Mouse (Mus musculus) brown adipose tissue, adult 24 weeks (tissue): ENCODE data around the gene Gm49337. TPM values are rescaled to one million over a fixed set of nuclear protein-coding genes. Genes with fewer than 3 reads are reported as not detected.
A peak's percentile ranks its signal among the peaks of the same experiment; 100 is the strongest.

Experiments used
- H3K27ac ChIP-seq: fragments of 200-500 bp; replicated peaks from 2 replicates; pipeline ENCODE4 v1.5.1; 2012; ENCODE audit warnings: low read depth, mild to moderate bottlenecking, low read length
- H3K4me1 ChIP-seq: fragments of 200-500 bp; 2 replicates; pipeline ENCODE4 v1.6.1; 2012; ENCODE audit warnings: low read length, mixed read lengths; ENCODE audit not compliant: control insufficient read depth, insufficient read depth, insufficient read length
- H3K4me3 ChIP-seq: fragments of 200-500 bp; 2 replicates; pipeline ENCODE4 v1.5.1; 2012; ENCODE audit warnings: low read depth, mild to moderate bottlenecking, low read length, moderate library complexity; ENCODE audit not compliant: insufficient read depth
- polyA plus RNA-seq: library from polyadenylated mRNA; stranded (reverse); fragments of >200 nt; gene quantifications from 2 replicates; pipeline ENCODE4 v1.2.4, GENCODE M21; 2012; ENCODE audit not compliant: missing spikeins, insufficient read depth, insufficient read length

Gm49337 gene
- polyA plus RNA-seq, 1 experiment: not detected

- peak overlapping the region; percentile 88 for H3K27ac ChIP-seq
- H3K4me3 ChIP-seq: peak overlapping the region; percentile 92
- H3K4me1 ChIP-seq: peaks cover 5% of the 10 kb centered on the region; the same call in 1 of the 2 replicates
These were observed 22.9 kb upstream of the Gm49337 start for GRCm38 (mm10) chr4:116150156-116150861.

DNA sequence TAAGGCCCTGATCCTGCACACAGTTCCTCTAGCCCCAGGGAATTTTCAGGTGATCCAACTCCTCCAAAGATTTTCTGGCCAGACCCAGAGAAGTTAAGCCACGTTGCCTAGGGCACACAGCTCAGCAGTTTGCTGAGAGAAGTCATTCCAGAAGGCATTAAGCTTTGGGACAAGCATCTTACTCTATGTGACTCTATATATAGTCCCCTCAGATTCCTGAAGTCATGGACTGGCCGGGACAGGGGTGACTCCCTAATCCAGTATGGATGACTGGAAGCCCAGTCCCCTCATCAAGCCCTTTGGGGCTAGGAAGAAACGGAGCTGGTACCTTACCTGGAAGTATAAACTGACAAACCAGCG lies 22.3 kb upstream of the Gm49337 start:
- H3K4me3 ChIP-seq: peak overlapping the region; percentile 92
- H3K27ac ChIP-seq: peak overlapping the region; percentile 84
- peaks cover 5% of the 10 kb centered on the region; the same call in 1 of the 2 replicates for H3K4me1 ChIP-seq

DNA sequence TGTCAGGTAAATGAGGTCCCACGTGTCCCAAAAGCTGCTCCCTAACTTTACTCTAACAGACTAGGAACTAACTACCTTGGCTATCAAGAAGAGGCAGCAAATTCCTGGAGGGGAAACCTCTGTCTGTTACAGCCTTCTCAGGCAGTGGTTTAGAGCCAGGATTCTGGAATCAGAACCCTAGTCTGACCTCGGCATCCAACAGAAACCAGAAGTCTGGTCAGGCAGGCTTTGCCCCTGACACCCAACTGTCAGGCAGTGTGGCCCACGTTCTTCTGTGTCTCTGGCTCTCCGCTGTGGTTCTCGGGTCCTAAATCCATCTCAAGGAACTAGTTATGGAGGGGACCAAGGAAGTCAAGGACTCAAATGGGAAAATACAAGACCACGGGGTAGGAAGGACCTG lies 21.9 kb upstream of the Gm49337 start, which contains the start of gene Lurap1:
TSS of gene Lurap1 (minus strand) at position 101 of the 400 bp plus-strand sequence.
- Histone ChIP-seq H3K4me1 (peaks cover 5% of the 10 kb centered on the region; the same call in 1 of the 2 replicates), H3K27ac (peak within 1 kb of the TSS; percentile 88), H3K4me3 (peak within 1 kb of the TSS; percentile 92)

- no peak overlapping the region for H3K4me3 ChIP-seq
- no peak overlapping the region for H3K27ac ChIP-seq
- peaks cover 5% of the 10 kb centered on the region; the same call in 1 of the 2 replicates for H3K4me1 ChIP-seq
These were observed 20.5 kb upstream of the Gm49337 start for GRCm38 (mm10) chr4:116152702-116153101.

DNA sequence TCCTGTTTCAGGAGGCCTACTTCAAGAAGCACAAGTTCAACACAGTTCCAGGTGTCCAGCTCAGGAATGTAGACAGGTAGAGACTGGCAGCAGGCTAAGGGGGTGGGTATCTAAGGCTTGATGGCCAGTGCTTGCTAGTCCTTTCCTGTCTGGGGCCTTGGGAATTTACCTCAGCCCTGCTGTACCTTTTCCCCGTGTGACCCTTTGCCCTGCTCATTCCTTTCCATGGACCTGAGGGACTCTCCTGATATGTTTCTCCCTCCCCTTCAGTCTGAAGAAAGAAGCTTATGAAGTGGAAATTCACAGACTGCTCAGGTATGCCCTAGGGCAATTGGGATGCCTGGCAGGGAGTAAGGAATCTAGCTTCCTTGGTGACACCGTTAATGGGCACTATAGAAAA lies 15.3 kb upstream of the Gm49337 start:
- no peak overlapping the region for H3K4me3 ChIP-seq
- no peaks in the 10 kb centered on the region for H3K4me1 ChIP-seq
- no peak overlapping the region for H3K27ac ChIP-seq

DNA sequence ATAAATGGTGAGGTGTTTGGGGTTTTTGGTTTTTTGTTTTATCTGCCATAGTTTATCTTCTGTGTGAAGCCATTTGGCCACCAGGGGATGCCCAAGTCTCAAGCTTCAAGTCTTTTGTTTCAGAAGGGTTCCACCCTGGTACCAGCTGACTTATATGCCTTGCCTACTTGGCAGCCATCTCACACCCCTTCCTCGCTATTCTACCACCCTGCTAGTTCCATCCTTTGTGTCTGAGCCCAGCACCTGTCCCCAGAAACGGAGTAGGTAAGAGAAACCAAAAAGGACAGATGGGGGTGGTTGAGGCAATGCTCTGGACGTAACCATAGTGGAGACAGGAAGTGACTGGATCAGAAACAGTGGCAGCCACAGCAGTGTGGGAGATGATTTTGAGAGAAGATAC lies 13.3 kb upstream of the Gm49337 start:
- no peaks in the 10 kb centered on the region for H3K4me1 ChIP-seq
- H3K4me3 ChIP-seq: no peak overlapping the region
- H3K27ac ChIP-seq: no peak overlapping the region

- H3K4me1 ChIP-seq: no peaks in the 10 kb centered on the region
- H3K4me3 ChIP-seq: no peak overlapping the region
- no peak overlapping the region for H3K27ac ChIP-seq
These were observed 12.4 kb upstream of the Gm49337 start for GRCm38 (mm10) chr4:116160769-116161168.

DNA sequence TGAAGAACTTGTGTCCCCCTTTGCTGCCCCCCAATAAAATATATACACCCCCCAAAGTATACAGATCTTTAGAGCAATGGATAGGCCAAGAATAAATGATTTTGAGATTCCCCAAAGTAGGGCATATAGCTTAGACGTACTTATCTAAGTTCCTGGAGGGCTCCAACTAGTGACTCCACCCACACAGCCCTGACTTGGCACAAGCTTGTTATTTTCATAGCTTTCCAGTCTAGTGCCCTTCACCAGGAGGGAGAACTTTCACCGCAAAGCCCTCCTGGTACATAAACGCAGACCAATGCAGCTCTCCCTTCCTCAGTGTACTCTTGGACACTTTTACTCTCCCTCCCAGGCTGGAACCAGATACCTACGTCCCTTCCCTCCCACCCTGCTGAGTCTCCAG lies 11.0 kb upstream of the Gm49337 start:
- Histone ChIP-seq H3K27ac (no peak overlapping the region), H3K4me1 (no peaks in the 10 kb centered on the region), H3K4me3 (no peak overlapping the region)

DNA sequence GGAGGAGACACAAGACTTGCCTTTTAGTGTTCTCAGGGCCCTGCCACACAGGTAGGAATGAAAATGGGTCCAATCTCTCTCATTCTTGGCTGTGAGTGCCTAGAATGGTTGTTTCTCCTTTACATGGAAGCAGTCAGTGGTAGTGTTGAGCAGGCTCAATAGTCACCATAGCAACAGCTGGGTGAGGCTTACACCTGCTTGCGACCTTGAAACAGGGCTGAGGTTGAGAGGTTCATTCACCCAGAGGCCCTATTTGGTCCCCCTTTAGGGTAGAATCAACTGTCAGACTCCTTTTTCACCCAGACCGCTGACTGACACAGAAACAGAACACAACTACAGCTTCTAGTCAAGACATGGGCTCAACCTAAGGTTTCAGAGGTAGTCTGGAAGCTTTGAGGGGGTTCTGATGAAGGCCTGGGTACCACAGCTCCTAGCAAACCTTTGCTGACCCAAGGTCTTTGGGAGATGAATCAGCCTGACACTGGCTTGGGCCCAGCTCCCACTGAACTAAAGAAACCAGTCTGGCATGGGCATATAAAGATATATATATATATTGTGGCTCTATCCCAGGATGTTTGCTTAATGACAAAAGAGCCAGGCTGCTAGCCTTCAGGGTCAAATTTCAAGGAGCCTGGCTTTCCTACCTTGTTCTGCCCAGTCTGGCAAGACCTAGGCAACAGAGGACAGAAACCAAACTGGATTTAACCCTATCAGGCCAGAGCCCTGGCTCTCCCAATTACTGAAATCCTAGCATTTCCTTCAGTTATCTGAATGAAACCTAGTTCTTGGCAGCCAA lies 8.2 kb upstream of the Gm49337 start:
- Histone ChIP-seq H3K27ac (no peak overlapping the region), H3K4me1 (no peaks in the 10 kb centered on the region), H3K4me3 (no peak overlapping the region)

DNA sequence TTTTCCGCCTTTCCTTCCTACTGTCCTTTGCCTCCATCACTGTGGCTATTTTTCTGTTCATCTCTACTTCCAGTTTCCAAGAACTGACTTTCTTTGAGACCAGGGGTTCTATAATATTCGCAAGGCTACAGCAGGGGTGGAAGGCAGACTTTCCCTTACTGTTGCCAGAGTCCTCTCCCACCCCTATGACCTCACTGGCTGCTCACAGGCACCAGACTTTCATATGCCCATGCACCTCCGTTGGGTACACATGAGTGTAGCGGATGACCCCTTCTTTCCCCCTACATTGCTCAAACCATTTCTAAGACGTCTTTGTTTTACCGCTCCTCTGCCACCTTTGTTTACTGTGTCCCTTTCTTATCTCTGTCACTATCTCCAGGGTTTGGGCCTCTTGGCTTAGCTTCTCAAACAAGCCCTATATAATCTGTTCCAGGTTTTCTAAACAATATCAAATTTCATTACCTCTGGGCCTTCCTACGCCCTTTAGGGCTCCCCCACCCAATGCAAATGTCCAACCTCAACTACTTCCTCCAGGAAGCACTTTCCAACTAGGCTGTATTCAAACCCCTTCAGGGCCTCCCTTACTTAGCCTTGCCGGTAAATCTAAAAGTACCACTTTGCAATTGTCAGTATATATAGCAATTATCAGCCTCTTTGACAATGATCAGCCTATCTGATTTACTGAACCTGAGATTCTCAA lies 7.3 kb upstream of the Gm49337 start:
- Histone ChIP-seq H3K4me1 (no peaks in the 10 kb centered on the region), H3K27ac (no peak overlapping the region), H3K4me3 (no peak overlapping the region)

- no peak within 1 kb of the TSS for H3K27ac ChIP-seq
- no peaks in the 10 kb centered on the region for H3K4me1 ChIP-seq
- no peak within 1 kb of the TSS for H3K4me3 ChIP-seq
These were observed 5.8 kb upstream of the Gm49337 start, which contains the start of gene Tspan1 for GRCm38 (mm10) chr4:116167404-116167803. Gene Tspan1, minus strand, starts transcription at chr4:116167601.

DNA sequence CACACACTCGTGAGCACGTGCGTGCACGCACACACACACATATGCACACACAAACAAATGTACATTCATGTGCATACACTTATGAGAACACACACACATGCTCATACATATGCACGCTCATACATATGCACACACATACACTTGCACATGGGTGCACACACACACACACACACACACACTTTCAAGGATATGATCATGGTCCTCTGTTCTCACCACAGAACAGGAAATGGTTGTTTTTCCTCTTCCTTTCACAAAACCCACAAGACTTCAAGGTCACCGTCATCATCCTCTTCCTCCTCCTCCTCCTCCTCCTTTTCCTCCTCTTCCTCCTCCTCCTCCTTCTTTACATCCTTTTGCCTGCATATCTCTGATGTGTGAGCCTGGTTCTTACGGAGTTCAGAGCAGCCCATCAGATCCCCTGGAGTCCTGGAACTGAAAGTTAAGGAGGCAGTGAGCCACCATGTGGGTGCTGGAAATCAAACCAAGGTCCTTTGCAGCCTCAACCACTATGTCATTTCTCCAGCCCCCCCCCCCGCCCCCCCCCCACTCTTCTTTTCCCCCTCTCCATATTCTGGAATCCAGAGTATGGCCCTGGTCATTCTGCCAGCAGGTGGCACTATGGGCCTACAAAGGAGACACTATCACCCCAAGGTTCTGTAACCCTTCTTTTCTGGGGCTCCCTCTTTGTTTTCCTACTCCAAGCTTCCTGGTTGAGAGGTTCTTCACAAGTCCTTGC lies 4.4 kb upstream of the Gm49337 start:
- Histone ChIP-seq H3K4me3 (no peak overlapping the region), H3K4me1 (no peaks in the 10 kb centered on the region), H3K27ac (no peak overlapping the region)

- Histone ChIP-seq H3K27ac (no peak overlapping the region), H3K4me1 (peaks cover 4% of the 10 kb centered on the region; the same call in 1 of the 2 replicates), H3K4me3 (no peak overlapping the region)
These were observed 3.9 kb upstream of the Gm49337 start for GRCm38 (mm10) chr4:116169353-116169672.

GRCm38 (mm10) chr4:116173752-116174151 lies 568 bp downstream of the Gm49337 start:
- peaks cover 22% of the 10 kb centered on the region for H3K4me1 ChIP-seq
- H3K4me3 ChIP-seq: no peak overlapping the region
- no peak overlapping the region for H3K27ac ChIP-seq
